14 mouse cellular contexts compared by ENCODE assay signal in genomic region chr5:103393752-103394151, GRCm38 (mm10). TPM values are rescaled to one million over a fixed set of nuclear protein-coding genes. Genes with fewer than 3 reads are reported as not detected.
DNase-seq lines count a peak whose midpoint lies in the region; ATAC-seq and TF ChIP-seq lines count a peak whose summit lies in the region.
"Had no signal": no experiment of that assay in that cellular context is flagged by ENCODE, and none has a peak within 500 bp of the region (broad histone marks: within the 10 kb centered on the region; RNA-seq: fewer than 3 reads in every experiment).

No protein-coding gene starts in this region.

- DNase-seq in kidney, postnatal 0 days (ENCODE audit: low spot score): no peak
- DNase-seq in kidney, adult 11 months: no peak
- DNase-seq in testis, postnatal 10 days (ENCODE audit: low spot score): no peak
- DNase-seq in left cerebral cortex, postnatal 25 days (ENCODE audit: low spot score in 2 of 2): no peak
- no peak for DNase-seq in right cerebral cortex, postnatal 4 days
- DNase-seq: adrenal gland, adult 2 months; cerebellum, adult 9-10 months; heart, adult 2 months; liver; lung, postnatal 10 days had no signal

- H3K4me1 ChIP-seq in kidney, postnatal 0 days (replicated peaks; ENCODE audit: insufficient read depth, low read length): no peaks in the 10 kb centered on the region
- no peaks in the 10 kb centered on the region for H3K4me1 ChIP-seq in testis, adult 2 months (ENCODE audit: control insufficient read depth, insufficient read depth, low read length)
- H3K4me1 ChIP-seq in hindbrain, embryonic 13.5 days (replicated peaks): peaks cover 11% of the 10 kb centered on the region

- intact Hi-C loops in left cerebral cortex, postnatal 25 days (cut with DNase I): no loop called here

- TF ChIP-seq CTCF in kidney, postnatal 0 days (IDR thresholded peaks at IDR 0.05; ENCODE audit: low read depth): no peak
- TF ChIP-seq CTCF in testis, adult 2 months (IDR thresholded peaks at IDR 0.05; ENCODE audit: control insufficient read depth, insufficient read depth, insufficient replicate concordance, low read depth, low read length): no peak

- no peak for ATAC-seq in kidney, postnatal 0 days (replicated peaks; ENCODE audit: low FRiP score, low read depth)
- no peak for ATAC-seq in hindbrain, embryonic 13.5 days (ENCODE audit: low FRiP score)
- ATAC-seq: midbrain, embryonic 15.5 days had no signal

- H3K27me3 ChIP-seq in kidney, postnatal 0 days (ENCODE audit: insufficient read depth, low read length): no peaks in the 10 kb centered on the region
- H3K27me3 ChIP-seq in testis, adult 2 months (ENCODE audit: control insufficient read depth, insufficient read depth, low read length): no peaks in the 10 kb centered on the region
- H3K27me3 ChIP-seq in hindbrain, embryonic 13.5 days: no peaks in the 10 kb centered on the region
- H3K27me3 ChIP-seq: embryonic facial prominence, embryonic 13.5 days; midbrain, embryonic 15.5 days had no signal

- 0 out of 2 replicates have a peak overlapping the region, but pooled peaks have one; percentile 31 for H3K27ac ChIP-seq in kidney, postnatal 0 days
- peak overlapping the region; percentile 36; the same call in 1 of the 2 replicates for H3K27ac ChIP-seq in testis, adult 2 months (ENCODE audit: control insufficient read depth, insufficient read depth, low read depth, low read length)
- H3K27ac ChIP-seq in hindbrain, embryonic 13.5 days: no peak overlapping the region
- H3K27ac ChIP-seq: embryonic facial prominence, embryonic 13.5 days; heart, adult 2 months; midbrain, embryonic 15.5 days had no signal

- H3K4me2 ChIP-seq in kidney, postnatal 0 days (ENCODE audit: low read length): peak overlapping the region; percentile 21; the same call in 1 of the 2 replicates
- 0 out of 2 replicates have a peak overlapping the region, but pooled peaks have one; percentile 15 for H3K4me2 ChIP-seq in hindbrain, embryonic 13.5 days
- H3K4me2 ChIP-seq: embryonic facial prominence, embryonic 13.5 days; midbrain, embryonic 15.5 days had no signal

- no peak for TF ChIP-seq POLR2A in testis, adult 2 months (IDR thresholded peaks at IDR 0.05; ENCODE audit: control insufficient read depth, low read depth, low read length)

- 46% methylated on average over 16 of the region's 16 CpGs for WGBS in kidney, postnatal 0 days
- 29% methylated on average over 16 of the region's 16 CpGs for WGBS in hindbrain, embryonic 13.5 days

- H3K4me3 ChIP-seq in kidney, postnatal 0 days (replicated peaks; ENCODE audit: low read depth, low read length): no peak overlapping the region
- no peak overlapping the region for H3K4me3 ChIP-seq in testis, adult 2 months (ENCODE audit: control insufficient read depth, low read depth, low read length)
- no peak overlapping the region for H3K4me3 ChIP-seq in hindbrain, embryonic 13.5 days
- H3K4me3 ChIP-seq: embryonic facial prominence, embryonic 13.5 days; heart, adult 2 months; midbrain, embryonic 15.5 days had no signal

- no peaks in the 10 kb centered on the region for H3K36me3 ChIP-seq in kidney, postnatal 0 days (ENCODE audit: insufficient read depth, low read length)
- H3K36me3 ChIP-seq in testis, adult 2 months (ENCODE audit: control insufficient read depth, insufficient read depth, low read length): no peaks in the 10 kb centered on the region
- no peaks in the 10 kb centered on the region for H3K36me3 ChIP-seq in hindbrain, embryonic 13.5 days
- H3K36me3 ChIP-seq: embryonic facial prominence, embryonic 13.5 days; midbrain, embryonic 15.5 days had no signal

- H3K9ac ChIP-seq in kidney, postnatal 0 days (ENCODE audit: low read depth, low read length): no peak overlapping the region
- no peak overlapping the region for H3K9ac ChIP-seq in hindbrain, embryonic 13.5 days
- H3K9ac ChIP-seq: embryonic facial prominence, embryonic 13.5 days; midbrain, embryonic 15.5 days had no signal

- no peaks in the 10 kb centered on the region for H3K9me3 ChIP-seq in kidney, postnatal 0 days (replicated peaks; ENCODE audit: low read length)
- H3K9me3 ChIP-seq in hindbrain, embryonic 13.5 days: no peaks in the 10 kb centered on the region
- H3K9me3 ChIP-seq: embryonic facial prominence, embryonic 13.5 days; midbrain, embryonic 15.5 days had no signal

RNA-seq across cellular contexts. Expression of gene Ptpn13, which starts 31.2 kb away (rescaled TPM):
- polyA plus RNA-seq in kidney, postnatal 0 days (2015; fragmentation: Nextera tagmentation; extraction: Ambion mirVana): 20.4 and 20.8 TPM in 2 replicates
- polyA plus RNA-seq in testis, adult 2 months (2012; rRNA removed): 6.4 and 6.6 TPM in 2 replicates
- polyA plus RNA-seq in hindbrain, embryonic 13.5 days (2015; fragmentation: Nextera tagmentation; extraction: Ambion mirVana): 6.4 and 7.5 TPM in 2 replicates
- total RNA-seq in left cerebral cortex, postnatal 25 days (2021): 10 to 100 TPM in 1 of 2 experiments, 1 to 10 TPM in 1; 9.3 to 10.5 TPM
